Mouse (Mus musculus): ENCODE data around the gene Yipf2. TPM values are rescaled to one million over a fixed set of nuclear protein-coding genes. Genes with fewer than 3 reads are reported as not detected.
"Not testable (repeated sequence)": the region's sequence is repeated elsewhere in the genome, so short reads cannot be mapped to it uniquely, and the experiment has no call there.

The Yipf2 gene
- polyA plus RNA-seq, 1 experiment from 2014 or later: 24.5 TPM

DNA sequence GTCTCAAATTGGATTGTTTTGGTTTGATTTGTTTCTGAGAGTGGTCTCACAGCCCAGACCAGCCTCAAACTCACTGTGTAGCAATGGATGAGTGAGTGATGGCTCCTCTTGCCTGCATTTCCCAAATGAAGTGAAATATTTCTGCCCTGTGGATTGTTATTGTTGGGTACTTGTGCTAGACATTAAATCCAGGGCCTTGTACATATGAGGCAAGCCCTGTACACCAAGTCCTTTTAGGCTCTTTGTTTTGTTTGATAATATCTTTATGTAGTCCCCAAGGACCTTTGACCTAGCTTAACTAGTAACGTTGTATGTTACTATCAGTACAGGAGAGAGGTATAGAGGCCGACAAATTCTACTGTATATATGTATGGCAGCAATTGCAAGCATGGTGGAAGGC is 2.2 kb upstream of the Yipf2 start:
- Histone ChIP-seq H3K36me3 (peaks cover 23% of the 10 kb centered on the region), H3K4me1 (peaks cover 36% of the 10 kb centered on the region), H3K4me3 (replicated peaks) (no peak overlapping the region), H3K9ac (replicated peaks) (0 out of 2 replicates have a peak overlapping the region, but pooled peaks have one; percentile 81), H3K4me2 (peak overlapping the region; percentile 75), H3K27me3 (replicated peaks) (no peaks in the 10 kb centered on the region), H3K9me3 (replicated peaks) (no peaks in the 10 kb centered on the region), H3K27ac (replicated peaks) (no peak overlapping the region)
- ATAC-seq (ENCODE audit: low FRiP score): no peak
- WGBS: 94% methylated on average over 2 of the region's 2 CpGs

DNA sequence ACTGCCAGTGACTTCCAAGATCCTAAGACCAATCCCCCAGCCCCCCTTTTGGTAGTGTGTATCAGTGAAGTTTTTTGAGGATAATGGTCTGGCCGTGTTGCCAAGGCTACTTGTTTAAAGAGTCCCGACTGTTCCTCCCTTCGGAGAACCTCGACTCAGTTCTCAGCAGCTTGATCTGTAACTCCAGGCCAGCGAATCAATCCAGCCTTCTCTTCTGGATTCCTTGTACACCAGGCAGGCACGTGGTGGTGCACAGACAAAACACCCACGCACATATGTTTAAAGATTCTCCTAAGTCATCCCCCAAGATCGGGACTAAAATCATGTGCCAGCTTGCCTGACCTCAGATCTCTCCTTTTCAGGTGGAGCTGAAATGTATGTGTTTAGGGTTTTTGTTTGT is 1.7 kb upstream of the Yipf2 start:
- peaks cover 28% of the 10 kb centered on the region for H3K36me3 ChIP-seq
- H3K27me3 ChIP-seq (replicated peaks); H3K27ac ChIP-seq (replicated peaks); H3K9me3 ChIP-seq (replicated peaks); ATAC-seq (ENCODE audit: low FRiP score): not testable (repeated sequence)
- H3K4me1 ChIP-seq: peaks cover 36% of the 10 kb centered on the region
- peak overlapping the region; percentile 75 for H3K4me2 ChIP-seq
- H3K9ac ChIP-seq (replicated peaks): peak overlapping the region; percentile 81; the same call in 1 of the 2 replicates
- 89% methylated on average over 8 of the region's 8 CpGs for WGBS
- peak overlapping the region; percentile 74 for H3K4me3 ChIP-seq (replicated peaks)

DNA sequence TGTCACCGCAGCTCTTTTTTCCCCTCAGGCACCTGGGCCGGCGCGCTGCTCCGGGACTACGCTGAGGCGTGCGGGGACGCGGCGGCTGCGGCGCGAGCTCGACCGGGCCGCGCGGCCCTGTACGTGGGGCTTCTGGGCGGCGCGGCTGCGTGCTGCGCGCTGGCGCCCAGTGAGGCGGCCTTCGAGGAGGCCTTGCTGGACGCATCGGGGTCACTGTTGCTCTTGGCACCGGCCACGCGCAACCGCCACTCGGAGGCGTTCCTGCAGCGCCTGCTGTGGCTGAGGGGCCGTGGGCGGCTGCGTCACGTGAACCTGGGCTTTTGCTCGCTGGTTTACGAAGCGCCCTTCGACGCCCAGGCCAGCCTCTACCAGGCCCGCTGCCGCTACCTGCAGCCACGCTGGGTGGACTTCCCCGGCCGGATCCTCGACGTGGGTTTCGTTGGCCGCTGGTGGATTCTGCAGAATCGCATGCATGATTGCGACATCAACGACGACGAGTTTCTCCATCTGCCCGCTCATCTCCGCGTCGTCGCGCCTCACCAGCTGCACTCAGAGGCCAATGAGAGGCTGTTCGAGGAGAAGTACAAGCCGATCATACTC is 594 bp upstream of the Yipf2 start:
- Histone ChIP-seq H3K4me3 (replicated peaks) (peak overlapping the region; percentile 74), H3K4me1 (peaks cover 36% of the 10 kb centered on the region), H3K27me3 (replicated peaks) (no peaks in the 10 kb centered on the region), H3K36me3 (peaks cover 39% of the 10 kb centered on the region), H3K9me3 (replicated peaks) (no peaks in the 10 kb centered on the region), H3K4me2 (peak overlapping the region; percentile 75), H3K27ac (replicated peaks) (peak overlapping the region; percentile 88), H3K9ac (replicated peaks) (peak overlapping the region; percentile 81)
- 2% methylated on average over 68 of the region's 69 CpGs for WGBS
- ATAC-seq (ENCODE audit: low FRiP score): peak; percentile 69

DNA sequence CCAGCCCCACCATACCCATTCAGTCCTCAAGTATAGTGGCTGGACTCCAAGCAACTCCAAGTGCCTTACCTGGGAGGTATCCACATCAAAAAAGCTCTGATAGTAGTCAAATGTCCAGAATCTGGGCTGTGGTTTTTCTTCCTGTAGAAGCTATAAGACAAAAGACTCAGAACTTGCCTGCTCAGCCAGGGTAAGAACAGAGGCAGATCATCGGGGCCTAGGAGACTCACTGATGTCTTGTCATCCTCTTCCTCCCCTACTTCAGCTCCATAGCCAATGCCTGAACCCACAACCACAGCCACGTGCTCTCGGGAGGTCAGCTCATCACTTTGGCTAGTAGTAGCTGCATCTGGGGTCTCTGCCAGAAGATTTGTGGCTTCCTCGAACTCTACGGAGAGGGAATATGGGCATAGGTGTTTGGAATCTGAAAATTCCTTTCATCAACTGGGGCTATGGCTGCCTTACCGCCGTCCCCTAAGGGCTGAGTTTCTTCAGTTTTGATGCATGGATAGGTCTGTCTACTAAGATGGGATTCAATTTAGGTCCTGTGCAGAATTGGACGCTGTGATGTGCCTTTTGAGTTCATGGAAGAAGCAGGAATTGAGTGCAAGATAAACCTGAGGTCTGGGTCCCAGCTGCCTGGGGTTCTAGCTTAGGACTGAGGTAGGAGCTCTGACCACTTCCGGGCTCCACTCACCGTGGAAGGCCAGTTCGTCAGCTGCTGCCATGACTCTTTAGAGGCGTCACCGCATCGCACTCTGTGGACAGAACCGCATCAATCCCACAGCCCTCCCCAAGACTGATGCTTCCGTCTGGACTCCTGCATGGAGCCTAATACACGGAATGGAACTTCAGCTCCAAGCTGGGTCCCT is 561 bp downstream of the Yipf2 start:
- Histone ChIP-seq H3K4me1 (peaks cover 36% of the 10 kb centered on the region), H3K27ac (replicated peaks) (peak overlapping the region; percentile 84), H3K4me3 (replicated peaks) (peak overlapping the region; percentile 74), H3K9me3 (replicated peaks) (no peaks in the 10 kb centered on the region), H3K27me3 (replicated peaks) (no peaks in the 10 kb centered on the region), H3K4me2 (peak overlapping the region; percentile 75), H3K36me3 (peaks cover 51% of the 10 kb centered on the region), H3K9ac (replicated peaks) (peak overlapping the region; percentile 63)
- WGBS: 23% methylated on average over 17 of the region's 17 CpGs
- peak; percentile 81 for ATAC-seq (ENCODE audit: low FRiP score)

DNA sequence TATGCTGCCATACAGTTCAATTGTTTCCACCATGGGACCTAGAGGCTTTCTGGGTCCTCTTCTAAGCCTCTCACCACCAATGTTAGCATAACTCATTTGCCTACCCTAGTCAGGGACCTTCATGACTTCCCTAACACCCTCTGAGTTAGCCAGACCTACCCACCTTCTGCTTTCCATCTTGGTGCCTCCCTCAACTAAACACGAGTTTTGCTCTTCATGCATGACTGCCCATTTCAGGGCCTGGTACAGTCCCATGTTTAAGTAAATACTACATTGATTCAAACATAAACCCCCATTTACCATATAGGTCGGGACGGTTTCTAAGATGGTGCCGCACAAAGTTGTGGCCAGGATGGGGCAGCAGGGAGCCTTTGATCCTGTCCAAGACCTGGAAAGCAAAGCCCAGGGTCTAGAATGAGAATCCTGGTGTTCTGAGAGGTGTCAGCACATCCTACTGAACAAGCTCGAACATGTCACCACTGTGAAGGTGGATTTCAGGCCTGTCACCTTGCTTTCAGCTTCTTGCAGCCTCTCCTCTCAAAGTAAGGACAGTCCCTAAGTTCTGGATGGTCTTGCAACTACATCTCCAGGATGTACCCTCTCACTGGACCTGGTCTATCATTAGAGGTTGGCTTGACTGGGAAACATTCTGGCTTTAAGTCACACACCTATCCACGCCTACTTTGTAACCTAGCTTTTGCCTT is 1.3 kb downstream of the Yipf2 start:
- Histone ChIP-seq H3K27me3 (replicated peaks) (no peaks in the 10 kb centered on the region), H3K4me1 (peaks cover 36% of the 10 kb centered on the region), H3K4me3 (replicated peaks) (peak overlapping the region; percentile 74; the same call in 1 of the 2 replicates), H3K9ac (replicated peaks) (peak overlapping the region; percentile 63; the same call in 1 of the 2 replicates), H3K36me3 (peaks cover 55% of the 10 kb centered on the region), H3K4me2 (peak overlapping the region; percentile 75), H3K9me3 (replicated peaks) (no peaks in the 10 kb centered on the region), H3K27ac (replicated peaks) (no peak overlapping the region)
- ATAC-seq (ENCODE audit: low FRiP score): no peak
- 86% methylated on average over 6 of the region's 6 CpGs for WGBS

DNA sequence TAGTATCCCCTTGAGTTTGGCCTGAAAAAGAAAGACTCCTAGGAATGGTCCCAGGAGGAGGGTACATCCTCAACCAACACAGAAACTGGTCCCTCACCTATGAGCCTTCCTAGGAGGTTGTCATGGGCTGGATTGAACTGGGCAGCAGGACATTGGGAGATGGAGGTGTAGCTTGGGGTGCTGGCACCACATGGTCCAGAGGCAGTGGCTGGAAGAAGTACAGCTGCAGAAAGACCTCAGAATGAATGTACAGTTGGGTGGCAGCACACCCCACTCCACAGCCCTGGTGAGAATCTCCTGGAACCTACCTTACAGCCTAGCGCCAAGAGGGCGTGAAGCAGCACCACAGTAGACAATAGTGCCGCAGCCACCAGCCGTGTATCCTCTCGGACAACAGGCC is 3.1 kb downstream of the Yipf2 start:
- peaks cover 62% of the 10 kb centered on the region for H3K36me3 ChIP-seq
- WGBS: 95% methylated on average over 5 of the region's 5 CpGs

DNA sequence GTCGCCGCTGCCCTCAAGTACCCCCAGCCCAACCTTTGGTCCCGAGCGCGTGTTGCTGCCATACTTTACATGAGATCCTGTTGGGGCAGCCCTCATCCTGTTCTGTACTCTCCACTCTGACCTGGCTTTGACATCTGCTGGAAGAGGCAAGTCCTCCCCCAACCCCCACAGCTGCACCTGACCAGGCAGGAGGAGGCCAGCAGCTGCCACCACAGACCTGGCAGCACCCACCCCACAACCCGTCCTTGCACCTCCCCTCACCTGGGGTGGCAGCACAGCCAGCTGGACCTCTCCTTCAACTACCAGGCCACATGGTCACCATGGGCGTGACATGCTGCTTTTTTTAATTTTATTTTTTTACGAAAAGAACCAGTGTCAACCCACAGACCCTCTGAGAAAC is 4.3 kb downstream of the Yipf2 start:
- no peak overlapping the region for H3K27ac ChIP-seq (replicated peaks)
- 93% methylated on average over 8 of the region's 8 CpGs for WGBS
- no peak overlapping the region for H3K9ac ChIP-seq (replicated peaks)
- H3K36me3 ChIP-seq: peaks cover 71% of the 10 kb centered on the region
- H3K4me1 ChIP-seq: peaks cover 15% of the 10 kb centered on the region
- H3K9me3 ChIP-seq (replicated peaks): no peaks in the 10 kb centered on the region
- H3K4me3 ChIP-seq (replicated peaks): no peak overlapping the region
- ATAC-seq (ENCODE audit: low FRiP score): no peak
- no peak overlapping the region for H3K4me2 ChIP-seq
- H3K27me3 ChIP-seq (replicated peaks): no peaks in the 10 kb centered on the region

More for the DNA sequence above, 3.1 kb downstream of the Yipf2 start:
- no peak overlapping the region for H3K9ac ChIP-seq (replicated peaks)
- H3K4me3 ChIP-seq (replicated peaks): no peak overlapping the region
- H3K27me3 ChIP-seq (replicated peaks): no peaks in the 10 kb centered on the region
- H3K27ac ChIP-seq (replicated peaks): no peak overlapping the region
- no peak for ATAC-seq (ENCODE audit: low FRiP score)
- H3K4me1 ChIP-seq: peaks cover 25% of the 10 kb centered on the region
- H3K9me3 ChIP-seq (replicated peaks): no peaks in the 10 kb centered on the region
- no peak overlapping the region for H3K4me2 ChIP-seq

DNA sequence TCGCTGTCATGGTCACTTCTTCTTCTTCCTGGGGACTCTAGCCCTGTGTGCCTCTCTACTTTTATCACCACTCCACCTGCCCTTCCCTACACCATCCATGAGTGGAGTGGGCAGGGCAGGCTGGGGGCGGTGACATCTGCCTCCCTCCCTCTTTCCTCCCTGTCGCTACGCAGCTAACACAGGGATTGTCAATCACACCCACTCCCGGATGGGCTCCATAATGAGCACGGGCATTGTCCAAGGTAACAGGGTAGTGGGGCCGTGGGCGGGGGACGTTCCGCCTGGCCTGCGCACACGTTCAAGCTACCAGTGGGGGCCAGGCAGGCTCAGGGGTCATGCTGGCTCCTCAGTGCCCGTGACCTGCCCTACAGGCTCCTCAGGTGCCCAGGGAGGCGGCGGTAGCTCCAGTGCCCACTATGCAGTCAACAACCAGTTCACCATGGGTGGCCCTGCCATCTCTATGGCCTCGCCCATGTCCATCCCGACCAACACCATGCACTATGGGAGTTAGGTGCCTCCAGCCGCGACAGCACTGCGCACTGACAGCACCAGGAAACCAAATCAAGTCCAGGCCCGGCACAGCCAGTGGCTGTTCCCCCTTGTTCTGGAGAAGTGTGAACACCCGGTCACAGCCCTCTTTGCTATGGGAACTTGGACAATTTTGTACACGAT is 4.8 kb downstream of the Yipf2 start:
- Histone ChIP-seq H3K27me3 (replicated peaks) (no peaks in the 10 kb centered on the region), H3K9ac (replicated peaks) (no peak overlapping the region), H3K27ac (replicated peaks) (no peak overlapping the region), H3K4me3 (replicated peaks) (no peak overlapping the region), H3K36me3 (peaks cover 76% of the 10 kb centered on the region), H3K4me2 (no peak overlapping the region), H3K4me1 (peaks cover 15% of the 10 kb centered on the region), H3K9me3 (replicated peaks) (no peaks in the 10 kb centered on the region)
- WGBS: 91% methylated on average over 23 of the region's 23 CpGs
- no peak for ATAC-seq (ENCODE audit: low FRiP score)

DNA sequence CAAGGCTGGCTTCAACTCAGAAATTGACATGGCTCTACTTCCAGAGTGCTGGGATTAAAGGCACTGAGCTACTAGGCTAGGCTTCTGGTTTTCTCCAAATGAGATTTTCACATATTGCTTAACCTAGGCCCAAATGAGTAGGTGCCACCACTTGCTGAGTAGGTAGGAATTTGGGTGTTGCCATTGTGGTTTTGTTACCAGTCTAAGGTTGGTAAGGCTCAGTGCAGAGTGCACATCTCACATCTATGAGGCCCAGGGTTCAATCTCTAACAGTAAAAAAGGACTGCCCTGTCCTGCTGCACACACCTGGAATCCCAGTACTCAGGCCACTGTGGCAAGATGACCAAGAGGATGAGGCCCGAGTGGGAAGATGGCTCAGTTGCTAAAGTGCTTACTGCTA is 7.2 kb downstream of the Yipf2 start:
- Histone ChIP-seq H3K4me2 (no peak overlapping the region), H3K9me3 (replicated peaks) (no peaks in the 10 kb centered on the region), H3K27me3 (replicated peaks) (no peaks in the 10 kb centered on the region), H3K9ac (replicated peaks) (no peak overlapping the region), H3K4me1 (no peaks in the 10 kb centered on the region), H3K36me3 (peaks cover 96% of the 10 kb centered on the region), H3K4me3 (replicated peaks) (no peak overlapping the region), H3K27ac (replicated peaks) (no peak overlapping the region)
- whole genome bisulfite sequencing: 96% methylated on average over 1 of the region's 1 CpGs
- ATAC-seq (ENCODE audit: low FRiP score): no peak

DNA sequence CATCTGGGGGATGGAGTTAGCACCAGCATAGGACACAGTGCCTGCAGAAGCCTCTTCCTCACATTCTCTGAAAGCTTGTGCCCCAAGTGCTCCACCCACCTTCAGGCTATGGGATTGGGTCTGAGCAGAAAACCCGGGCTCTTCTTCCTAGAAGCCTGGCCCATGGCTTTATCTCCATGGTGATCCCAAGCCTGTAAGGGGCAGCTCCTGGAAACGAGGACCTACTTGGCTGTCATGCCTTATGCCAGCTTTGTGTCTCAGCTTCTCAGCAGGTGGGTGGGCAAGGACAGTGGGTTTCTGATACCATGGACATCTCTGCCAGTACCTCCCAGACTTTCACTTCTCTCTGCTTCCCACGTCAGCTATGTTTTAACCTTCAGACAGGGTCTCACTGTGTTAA is 14.4 kb downstream of the Yipf2 start:
- 62% methylated on average over 3 of the region's 3 CpGs for WGBS
- Histone ChIP-seq H3K9ac (replicated peaks) (no peak overlapping the region), H3K9me3 (replicated peaks) (no peaks in the 10 kb centered on the region), H3K27me3 (replicated peaks) (no peaks in the 10 kb centered on the region), H3K36me3 (peaks cover 92% of the 10 kb centered on the region), H3K4me3 (replicated peaks) (no peak overlapping the region), H3K4me2 (no peak overlapping the region), H3K27ac (replicated peaks) (no peak overlapping the region), H3K4me1 (no peaks in the 10 kb centered on the region)
- no peak for ATAC-seq (ENCODE audit: low FRiP score)

DNA sequence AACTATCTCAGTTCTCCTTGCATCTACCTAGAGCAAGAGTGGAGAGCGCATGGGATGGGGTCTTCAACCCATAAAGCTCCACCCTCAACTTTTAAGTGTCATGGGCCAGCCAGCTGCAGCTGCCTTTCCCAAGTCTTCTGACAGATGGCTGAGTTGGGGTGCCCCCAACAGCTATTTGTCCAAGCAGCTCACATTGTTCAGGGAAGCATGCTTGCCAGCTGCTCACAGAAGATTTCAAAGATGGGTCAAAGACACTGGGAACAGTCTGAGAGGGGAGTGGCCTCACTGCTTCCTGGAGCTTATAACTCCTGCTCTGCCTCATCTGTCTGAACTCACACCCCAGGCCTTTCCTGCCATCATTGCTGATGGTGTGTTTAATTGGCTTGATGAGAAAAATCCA is 16.3 kb downstream of the Yipf2 start:
- no peak overlapping the region for H3K9ac ChIP-seq (replicated peaks)
- H3K9me3 ChIP-seq (replicated peaks): no peaks in the 10 kb centered on the region
- H3K4me1 ChIP-seq: no peaks in the 10 kb centered on the region
- H3K27me3 ChIP-seq (replicated peaks): no peaks in the 10 kb centered on the region
- H3K4me3 ChIP-seq (replicated peaks): no peak overlapping the region
- peaks cover 92% of the 10 kb centered on the region for H3K36me3 ChIP-seq
- WGBS: 86% methylated on average over 1 of the region's 1 CpGs
- H3K27ac ChIP-seq (replicated peaks): no peak overlapping the region
- no peak for ATAC-seq (ENCODE audit: low FRiP score)
- H3K4me2 ChIP-seq: no peak overlapping the region

Measured in neural tube, embryonic 15.5 days (tissue).